Mouse (Mus musculus): ENCODE data around the gene Foxn3.

DNA sequence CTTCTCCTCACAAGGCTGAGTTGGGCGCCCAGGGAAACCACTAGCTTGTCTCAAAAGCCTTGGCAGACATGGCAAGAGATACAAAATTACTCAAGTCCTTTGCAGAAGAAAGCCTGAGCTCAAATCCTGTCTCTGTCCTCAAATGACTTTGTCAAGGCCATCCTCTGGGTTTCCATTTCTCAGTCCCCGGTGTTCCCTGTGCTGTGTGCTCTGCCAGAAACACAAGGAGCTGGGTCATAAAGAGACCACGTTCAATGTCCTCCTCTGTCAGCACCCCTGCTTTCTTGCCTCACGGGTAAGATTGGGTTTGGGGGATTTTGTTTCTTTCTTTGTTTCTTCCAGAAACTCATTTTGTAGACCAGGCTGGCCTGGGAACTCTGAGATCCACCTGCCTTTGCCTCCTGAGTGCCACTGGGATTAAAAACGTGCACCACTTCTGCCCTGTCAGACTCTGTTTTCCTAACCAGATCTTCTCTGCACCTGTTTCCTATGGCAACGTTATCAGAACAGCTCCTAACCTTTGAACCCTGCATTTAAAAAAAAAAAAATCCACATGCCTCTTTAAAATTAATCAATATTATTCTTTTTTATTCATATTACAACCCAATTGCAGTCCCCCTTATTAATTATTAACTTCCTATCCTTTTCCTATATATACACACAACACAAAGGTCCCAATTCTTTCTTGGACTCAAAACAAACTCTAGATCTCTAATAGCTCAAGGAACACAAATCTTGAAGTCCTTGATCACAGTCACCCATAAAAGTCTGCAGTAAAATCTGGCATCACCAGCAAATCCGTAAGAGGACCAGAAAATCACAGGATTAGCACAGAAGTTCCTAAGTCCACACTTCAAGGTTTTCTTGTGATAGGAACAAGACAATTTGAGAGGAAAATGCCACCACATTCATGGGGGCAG, 144.6 kb downstream of the Foxn3 start:
- no peak for TF ChIP-seq CTCF (IDR thresholded peaks at IDR 0.05)
- no peak for TF ChIP-seq EP300 (IDR thresholded peaks at IDR 0.05)
